ENCODE assay signal across 8 mouse cellular contexts in the genomic region with DNA sequence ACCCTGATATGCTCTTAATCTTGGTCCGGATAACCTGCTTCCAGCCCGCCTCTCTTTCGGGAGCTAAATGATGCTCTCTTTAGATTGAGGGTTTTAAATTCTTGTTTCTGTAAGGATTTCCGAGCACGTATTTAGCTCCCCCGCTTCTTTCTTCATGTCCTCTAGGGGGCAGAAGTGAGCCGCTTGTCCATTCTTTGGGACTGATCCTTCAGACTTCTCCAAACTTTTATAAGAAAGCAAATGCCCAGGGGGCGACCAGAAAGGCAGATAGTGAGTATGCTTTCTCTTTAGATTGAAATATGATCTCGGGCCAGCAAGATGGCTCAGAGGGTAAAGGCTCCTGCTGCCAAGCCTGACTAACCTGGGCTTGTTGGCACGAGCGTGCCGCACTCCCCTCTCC. TPM values are rescaled to one million over a fixed set of nuclear protein-coding genes. Genes with fewer than 3 reads are reported as not detected.
A peak's percentile ranks its signal among the peaks of the same experiment; 100 is the strongest.
DNase-seq lines count a peak whose midpoint lies in the region; ATAC-seq lines count a peak whose summit lies in the region.

No protein-coding gene starts in this region.

- 34% methylated on average over 12 of the region's 12 CpGs for WGBS in midbrain, embryonic 10.5 days
- WGBS in midbrain, embryonic 13.5 days, result 31% methylated on average over 12 of the region's 12 CpGs
- 26% methylated on average over 12 of the region's 12 CpGs for WGBS in heart, embryonic 13.5 days

- no peak overlapping the region for H3K4me3 ChIP-seq in midbrain, embryonic 10.5 days
- H3K4me3 ChIP-seq in midbrain, embryonic 13.5 days (replicated peaks), result no peak overlapping the region
- H3K4me3 ChIP-seq in heart, embryonic 13.5 days, result no peak overlapping the region

- no peaks in the 10 kb centered on the region for H3K36me3 ChIP-seq in midbrain, embryonic 10.5 days
- no peaks in the 10 kb centered on the region for H3K36me3 ChIP-seq in midbrain, embryonic 13.5 days
- no peaks in the 10 kb centered on the region for H3K36me3 ChIP-seq in heart, embryonic 13.5 days

- H3K27me3 ChIP-seq in midbrain, embryonic 10.5 days (ENCODE audit: low read depth, poor library complexity, severe bottlenecking), result peaks cover 7% of the 10 kb centered on the region
- peaks cover 10% of the 10 kb centered on the region; the same call in 1 of the 2 replicates for H3K27me3 ChIP-seq in midbrain, embryonic 13.5 days
- H3K27me3 ChIP-seq in heart, embryonic 13.5 days (replicated peaks), result peaks cover 10% of the 10 kb centered on the region

- H3K27ac ChIP-seq in midbrain, embryonic 10.5 days (replicated peaks), result no peak overlapping the region
- no peak overlapping the region for H3K27ac ChIP-seq in midbrain, embryonic 13.5 days
- no peak overlapping the region for H3K27ac ChIP-seq in heart, embryonic 13.5 days (replicated peaks)

- 0 out of 2 replicates have a peak, but pooled peaks cover 4% of the 10 kb centered on the region for H3K4me1 ChIP-seq in midbrain, embryonic 10.5 days
- no peaks in the 10 kb centered on the region for H3K4me1 ChIP-seq in midbrain, embryonic 13.5 days (replicated peaks)
- peaks cover 18% of the 10 kb centered on the region; the same call in 1 of the 2 replicates for H3K4me1 ChIP-seq in heart, embryonic 13.5 days

- no peak for ATAC-seq in midbrain, embryonic 13.5 days
- ATAC-seq in heart, embryonic 13.5 days (ENCODE audit: extremely low read depth, insufficient number of reproducible peaks, low FRiP score, low TSS enrichment), result no peak

- H3K9ac ChIP-seq in midbrain, embryonic 13.5 days (replicated peaks), result no peak overlapping the region
- peak overlapping the region; percentile 58; the same call in 1 of the 2 replicates for H3K9ac ChIP-seq in heart, embryonic 13.5 days

- DNase-seq in midbrain, embryonic 10.5 days (ENCODE audit: low spot score), result peak; percentile 53
- DNase-seq in T-cell, adult 2 months (ENCODE audit: low spot score), result peak; percentile 30
- peak; percentile 89 for DNase-seq in embryo, embryonic 10.5 days (ENCODE audit: low spot score)
- peak; percentile 76 to 81 for DNase-seq in kidney, postnatal 4 days
- DNase-seq in mesoderm, embryonic 11.5 days (ENCODE audit: low read depth, low spot score), result peak; percentile 83
- peak; percentile 46 for DNase-seq in thymus, postnatal 25 days

- no peaks in the 10 kb centered on the region for H3K9me3 ChIP-seq in midbrain, embryonic 10.5 days (replicated peaks)
- no peaks in the 10 kb centered on the region for H3K9me3 ChIP-seq in midbrain, embryonic 13.5 days
- no peaks in the 10 kb centered on the region for H3K9me3 ChIP-seq in heart, embryonic 13.5 days

- H3K4me2 ChIP-seq in midbrain, embryonic 13.5 days (replicated peaks), result no peak overlapping the region
- peak overlapping the region; percentile 45 for H3K4me2 ChIP-seq in heart, embryonic 13.5 days

RNA-seq across cellular contexts. Expression of a gene that starts 34.4 kb away (rescaled TPM):
- polyA plus RNA-seq in midbrain, embryonic 10.5 days (2016; fragmentation: Nextera tagmentation; extraction: Ambion mirVana), result 1.1 and 1.5 TPM in 2 replicates
- 0.78 and 1.4 TPM in 2 replicates for polyA plus RNA-seq in midbrain, embryonic 13.5 days (2015; fragmentation: Nextera tagmentation; extraction: Ambion mirVana)
- polyA plus RNA-seq in heart, embryonic 13.5 days (2015; fragmentation: Nextera tagmentation; extraction: Ambion mirVana), result 6.5 and 7.2 TPM in 2 replicates

Comparison
In these comparisons a context has a peak if more than half of its experiments do, and no peak if none do; other contexts are left out.
1. DNase-seq: peak in every context shown above with its lines; median percentile 89 in embryo, embryonic 10.5 days; 83 in mesoderm, embryonic 11.5 days; 78 in kidney, postnatal 4 days; 53 in midbrain, embryonic 10.5 days; 46 in thymus, postnatal 25 days; 30 in T-cell, adult 2 months.